Mouse (Mus musculus) E14TG2a.4 (cell line): ENCODE results near the gene Usp7.

ENCODE experiments used
- CTCF ChIP-seq: conservative IDR thresholded peaks from 2 replicates; pipeline ENCODE4 v1.5.1; 2014; ENCODE audit warnings: low read length
- NANOG ChIP-seq: IDR thresholded peaks from 2 replicates; pipeline ENCODE4 v1.6.1; 2014; ENCODE audit warnings: borderline replicate concordance, low read length, mixed read lengths
- POU5F1 ChIP-seq: IDR thresholded peaks from 2 replicates; pipeline ENCODE4 v1.6.1; 2014; ENCODE audit warnings: low read length, borderline replicate concordance

DNA sequence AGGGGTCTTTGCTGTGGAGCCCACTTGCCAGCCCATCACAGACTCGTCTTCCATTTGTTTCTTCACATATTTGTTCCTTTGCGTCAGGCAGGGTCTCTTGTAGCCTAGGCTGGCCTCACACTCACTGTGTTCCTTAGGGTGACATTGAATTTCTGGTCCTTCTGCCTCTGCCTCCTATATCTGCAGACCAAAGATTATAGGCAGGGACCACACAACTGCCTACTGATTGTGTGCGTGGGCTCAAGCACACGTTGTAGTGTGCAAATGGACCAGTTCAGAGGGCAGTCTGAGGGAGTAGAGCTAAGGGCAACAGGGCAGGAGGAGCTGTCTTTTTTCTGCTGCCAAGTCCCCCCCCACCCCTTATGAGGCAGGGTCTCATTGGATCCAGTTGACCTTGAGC, 24.0 kb downstream of the Usp7 start:
- TF ChIP-seq CTCF, result no peak
- TF ChIP-seq NANOG, result no peak
- TF ChIP-seq POU5F1, result no peak
